Mouse (Mus musculus): ENCODE measurements around the gene Gm10073.
"Not testable (repeated sequence)": the region's sequence is repeated elsewhere in the genome, so short reads cannot be mapped to it uniquely, and the experiment has no call there.

The Gm10073 gene

GRCm38 (mm10) chr8:106599265-106599979 lies 26.2 kb upstream of the Gm10073 start:
- DNase-seq (ENCODE audit: low spot score in 2 of 2): no peak

GRCm38 (mm10) chr8:106597067-106597466 lies 23.8 kb upstream of the Gm10073 start:
- DNase-seq (ENCODE audit: low spot score in 2 of 2): no peak

GRCm38 (mm10) chr8:106595623-106596022 lies 22.4 kb upstream of the Gm10073 start:
- DNase-seq (ENCODE audit: low spot score in 2 of 2): not testable (repeated sequence)

GRCm38 (mm10) chr8:106592458-106592857 lies 19.2 kb upstream of the Gm10073 start:
- DNase-seq (ENCODE audit: low spot score in 2 of 2): no peak

DNA sequence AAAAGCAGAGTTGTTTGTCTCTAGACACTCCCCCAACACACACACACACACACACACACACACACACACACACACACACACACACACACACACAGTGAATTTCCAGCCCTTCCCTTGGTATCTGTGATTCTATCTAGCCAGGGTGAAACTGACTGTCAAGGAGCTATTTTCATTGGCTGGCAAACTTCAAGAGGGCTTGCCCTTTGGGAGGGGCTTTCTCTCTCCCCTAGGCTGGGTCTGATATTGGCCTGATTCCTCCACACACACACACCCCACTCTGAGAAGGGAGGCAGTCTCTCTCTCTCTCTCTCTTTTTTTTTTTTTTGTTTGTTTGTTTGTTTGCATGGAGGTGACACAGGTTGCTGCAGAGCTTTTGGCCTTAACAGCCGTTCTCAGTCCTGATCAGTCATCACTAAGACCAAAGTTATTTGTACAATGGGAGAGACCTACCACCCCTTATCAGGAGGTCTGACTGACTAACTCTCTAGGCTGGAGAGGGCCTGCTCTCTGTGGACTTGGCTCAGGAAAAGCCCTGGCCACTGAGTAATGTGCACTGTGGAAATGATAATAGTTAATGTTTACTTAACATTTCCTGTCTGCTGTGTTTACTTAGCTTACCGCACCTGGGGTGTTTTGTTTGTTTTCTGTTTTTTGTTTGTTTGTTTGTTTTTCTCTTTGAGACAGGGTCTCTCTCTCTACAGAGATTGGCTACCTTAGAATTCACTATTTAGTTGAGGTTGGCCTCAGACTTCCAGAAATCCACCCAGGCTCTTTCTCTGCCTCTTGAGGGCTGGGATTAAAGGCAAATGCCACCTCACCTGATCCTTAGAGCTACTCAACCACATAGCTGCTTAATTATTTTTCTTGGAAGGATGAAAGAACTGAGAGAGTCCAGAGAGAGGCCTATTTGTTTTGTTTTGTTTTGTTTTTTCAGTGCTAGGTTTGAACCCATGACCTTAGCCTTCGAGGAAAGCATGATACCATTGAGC lies 15.5 kb upstream of the Gm10073 start:
- DNase-seq (ENCODE audit: low spot score in 2 of 2): no peak

- DNase-seq (ENCODE audit: low spot score in 2 of 2): no peak
These were observed 13.6 kb upstream of the Gm10073 start for GRCm38 (mm10) chr8:106586896-106587295.

- DNase-seq (ENCODE audit: low spot score in 2 of 2): no peak
These were observed 12.4 kb upstream of the Gm10073 start for GRCm38 (mm10) chr8:106585671-106586037.

GRCm38 (mm10) chr8:106584942-106585670 lies 11.8 kb upstream of the Gm10073 start:
- DNase-seq (ENCODE audit: low spot score in 2 of 2): no peak

DNA sequence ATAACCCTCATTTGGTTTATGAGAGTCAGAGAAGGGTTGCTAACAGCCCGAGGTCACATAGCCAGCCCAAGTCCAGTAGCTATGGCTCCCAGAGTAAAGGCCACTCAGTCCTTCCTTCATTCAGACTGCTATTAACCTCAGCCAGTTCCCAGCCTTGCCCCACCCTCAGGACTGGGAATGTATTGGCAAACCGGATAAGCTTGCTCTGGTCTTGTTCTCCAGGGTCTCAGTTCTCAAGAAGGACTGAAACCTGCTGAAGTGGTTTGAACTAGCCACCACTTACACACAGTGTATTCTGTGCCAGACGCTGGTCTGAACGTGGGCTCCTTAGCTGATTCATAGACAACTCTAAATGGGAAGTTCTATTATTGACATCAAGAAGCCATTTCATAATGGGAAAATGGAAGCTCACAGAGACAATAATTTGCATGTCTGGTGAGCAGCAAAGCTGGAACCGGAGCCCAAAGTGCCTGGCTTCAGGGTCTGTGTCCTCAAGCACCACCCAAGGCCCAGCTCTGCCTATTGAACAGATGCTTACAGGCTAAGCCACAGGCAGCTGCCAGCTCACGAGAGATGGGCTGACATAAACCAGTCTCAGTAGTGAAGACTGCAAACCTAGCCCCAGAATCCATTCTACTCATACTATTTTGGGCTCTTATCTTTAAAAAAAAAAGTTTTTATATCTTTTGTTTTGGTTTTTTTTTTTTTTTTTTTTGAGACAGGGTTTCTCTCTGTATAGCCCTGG lies 8.3 kb upstream of the Gm10073 start:
- no peak for DNase-seq (ENCODE audit: low spot score in 2 of 2)

DNA sequence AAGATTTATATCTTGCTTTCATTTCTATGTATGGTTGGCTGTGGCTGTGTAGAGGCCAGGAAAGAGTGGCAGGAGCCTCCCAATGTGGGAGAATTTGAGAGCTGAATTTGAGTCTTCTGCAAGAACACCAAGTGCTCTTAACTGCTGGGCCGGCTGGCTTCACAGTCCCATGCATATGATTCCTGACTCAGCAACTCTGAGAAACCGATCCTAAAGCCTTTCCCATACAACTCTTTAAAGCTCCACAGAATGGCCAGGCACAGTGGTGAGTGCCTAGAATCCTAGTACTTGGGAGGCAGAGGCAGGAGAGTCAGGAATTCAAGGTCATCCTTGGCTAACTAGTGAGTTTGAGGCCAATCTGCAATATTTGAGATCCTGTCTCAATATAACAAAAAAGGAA lies 6.2 kb upstream of the Gm10073 start:
- DNase-seq (ENCODE audit: low spot score in 2 of 2): no peak

DNA sequence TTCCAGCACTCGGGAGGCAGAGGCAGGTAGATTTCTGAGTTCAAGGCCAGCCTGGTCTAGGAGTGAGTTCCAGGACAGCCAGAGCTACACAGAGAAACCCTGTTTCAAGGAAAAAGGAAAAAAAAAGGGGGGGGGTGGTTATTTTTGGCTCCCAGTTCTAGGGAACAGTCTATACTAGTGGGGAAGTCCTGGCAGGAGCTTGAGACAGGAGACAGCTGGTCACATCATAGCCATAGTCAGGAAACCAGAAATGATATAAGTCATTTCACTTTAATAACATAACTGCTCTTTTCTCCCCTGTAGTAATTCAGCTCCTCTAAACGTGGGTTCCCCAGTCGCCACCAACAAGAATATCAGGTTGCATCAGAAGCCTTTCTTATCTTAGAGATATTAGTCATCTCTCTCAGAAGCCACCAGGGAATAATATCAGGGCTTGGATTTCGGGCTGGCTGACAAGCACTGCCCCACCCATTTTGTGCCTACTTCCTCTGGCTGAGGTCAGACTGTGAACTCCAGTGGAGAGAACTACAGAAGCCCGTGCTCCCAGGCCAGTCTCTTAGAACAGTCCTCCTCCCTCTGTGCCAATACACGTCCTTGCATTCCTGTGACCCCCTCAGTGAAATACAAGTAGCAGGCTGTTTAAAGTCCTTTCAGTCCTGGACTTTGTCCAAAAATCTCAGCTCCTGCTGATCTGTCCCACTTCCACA lies 3.7 kb upstream of the Gm10073 start:
- no peak for DNase-seq (ENCODE audit: low spot score in 2 of 2)

- no peak for DNase-seq (ENCODE audit: low spot score in 2 of 2)
These were observed 1.0 kb upstream of the Gm10073 start for GRCm38 (mm10) chr8:106574283-106574682.

DNA sequence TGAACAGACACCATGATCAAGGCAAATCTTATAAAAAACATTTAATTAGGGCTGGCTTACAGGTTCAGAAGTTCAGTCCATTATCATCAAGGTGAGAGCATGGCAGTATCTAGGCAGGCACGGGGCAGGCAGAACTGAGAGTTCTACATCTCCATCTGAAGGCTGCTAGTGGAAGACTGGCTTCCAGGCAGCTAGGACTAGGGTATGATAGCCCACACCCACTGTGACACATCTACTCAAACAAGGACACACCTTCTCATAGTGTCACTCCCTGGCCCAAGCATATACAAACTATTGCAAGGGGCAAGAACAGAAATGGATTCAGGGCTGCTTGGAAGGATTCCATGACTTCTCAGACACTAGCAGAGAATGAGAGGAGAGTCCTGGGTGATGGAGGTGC lies 1.1 kb downstream of the Gm10073 start:
- DNase-seq (ENCODE audit: low spot score in 2 of 2): not testable (repeated sequence)

DNA sequence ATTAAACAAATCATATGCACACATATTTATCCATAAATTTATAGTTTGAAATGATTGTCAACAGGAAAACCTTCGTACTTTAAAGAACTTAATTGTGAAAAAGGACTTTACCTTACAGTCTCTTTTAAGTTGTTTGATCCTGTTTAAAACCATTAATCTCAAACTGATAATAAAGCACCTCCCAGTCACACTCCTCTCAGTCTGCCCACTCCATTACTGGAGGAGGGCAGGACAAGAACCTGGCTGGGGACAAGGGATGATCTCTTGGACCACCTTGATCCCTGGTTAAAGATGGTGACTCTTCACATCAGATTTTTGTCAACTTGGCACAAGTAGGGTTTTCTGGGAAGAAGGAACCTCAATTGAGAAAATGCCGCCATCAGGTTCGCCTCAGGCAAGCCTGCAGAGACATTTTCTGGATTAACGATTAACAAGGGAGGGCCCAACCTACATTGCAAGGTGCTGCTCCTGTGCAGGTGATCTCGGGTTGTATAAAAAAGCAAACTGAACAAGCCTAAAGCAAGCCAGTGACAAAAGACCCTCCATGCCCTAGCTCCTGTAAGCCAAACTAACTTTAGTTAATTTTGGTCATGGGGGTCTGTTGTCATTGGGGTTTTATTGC lies 1.6 kb downstream of the Gm10073 start:
- no peak for DNase-seq (ENCODE audit: low spot score in 2 of 2)

DNA sequence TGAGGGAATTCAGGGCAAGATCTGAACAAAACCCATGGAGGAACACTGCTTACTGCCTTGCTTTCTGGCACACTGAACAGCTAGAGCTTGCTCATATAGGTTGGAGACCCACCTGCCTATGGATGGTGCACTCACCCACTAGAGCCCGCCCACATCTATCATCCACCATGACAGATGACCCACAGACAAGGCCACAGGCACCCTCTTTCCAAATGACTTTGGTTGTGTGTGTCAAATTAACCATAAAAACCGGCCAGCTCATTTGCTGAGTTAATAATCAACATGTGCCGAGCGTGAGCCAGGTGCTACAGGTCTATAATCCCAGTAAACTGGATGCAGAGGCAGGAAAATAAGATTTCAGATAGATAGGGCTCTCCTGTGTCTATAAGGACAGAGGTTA lies 2.9 kb downstream of the Gm10073 start:
- no peak for DNase-seq (ENCODE audit: low spot score in 2 of 2)

DNA sequence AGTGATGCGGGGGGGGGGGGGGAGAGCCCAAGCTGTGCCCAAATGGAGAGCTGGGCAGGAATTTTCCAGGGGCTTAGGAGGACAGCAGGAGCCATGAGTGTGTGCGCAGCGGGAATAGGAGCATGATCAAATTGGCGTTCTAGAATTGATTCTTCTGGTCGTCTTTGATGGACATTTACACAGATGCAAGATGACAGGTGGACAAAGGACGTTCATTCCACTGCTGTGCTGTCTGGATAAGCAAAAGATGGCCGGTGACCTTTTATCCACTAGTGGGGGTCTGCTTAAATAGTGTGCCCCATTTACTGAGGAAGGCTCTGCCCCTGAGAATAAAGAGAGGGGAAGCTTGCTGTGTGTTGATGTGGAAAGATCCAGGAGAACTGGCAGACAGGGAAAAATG lies 4.3 kb downstream of the Gm10073 start:
- no peak for DNase-seq (ENCODE audit: low spot score in 2 of 2)

DNA sequence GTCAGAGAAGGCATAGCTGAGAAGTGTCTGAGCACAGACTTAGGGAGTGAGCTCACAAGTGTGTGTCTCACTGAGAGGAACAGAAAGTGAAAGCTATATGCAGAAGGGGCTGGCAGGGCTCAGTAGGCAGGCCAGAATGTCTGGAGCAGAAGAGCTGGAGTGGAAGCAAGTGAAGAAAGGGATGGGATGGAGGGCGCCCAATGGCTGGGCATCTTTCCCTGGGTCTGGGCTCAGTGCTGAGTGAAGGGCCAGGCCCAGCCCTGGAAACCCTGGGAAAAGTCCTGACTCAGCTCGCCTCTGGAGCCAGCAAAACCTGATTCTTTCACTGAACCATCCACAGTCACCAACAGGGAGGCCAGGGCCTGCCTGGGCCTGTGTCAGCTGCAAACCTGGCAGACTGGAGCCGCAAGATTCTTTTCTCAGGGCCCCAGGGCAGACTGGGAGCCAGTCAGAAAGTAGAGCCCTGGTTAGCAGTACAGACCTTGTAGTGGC lies 9.5 kb downstream of the Gm10073 start:
- no peak for DNase-seq (ENCODE audit: low spot score in 2 of 2)

- peak in 1 of 2 experiments; percentile 31 for DNase-seq (ENCODE audit: low spot score in 2 of 2)
These were observed 12.0 kb downstream of the Gm10073 start for GRCm38 (mm10) chr8:106561097-106561865.

DNA sequence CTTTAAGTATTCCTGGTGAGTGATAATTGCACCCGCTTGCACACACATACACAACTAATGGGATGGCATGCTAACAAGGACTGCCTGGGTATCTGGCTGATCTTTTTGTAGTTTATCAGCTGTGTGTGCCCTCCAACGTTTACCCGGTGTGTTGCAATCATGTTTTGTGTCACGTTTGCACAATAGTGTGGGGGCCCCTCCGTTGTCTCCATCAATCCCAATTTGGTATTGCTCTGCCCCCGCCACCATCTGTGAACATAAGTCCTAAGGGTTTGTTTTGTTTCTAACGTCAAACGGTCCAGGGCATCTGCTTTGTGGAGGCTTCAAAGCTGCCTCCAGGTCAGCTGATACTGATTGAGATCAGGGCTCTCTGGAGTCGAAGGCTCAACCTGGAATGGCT lies 13.4 kb downstream of the Gm10073 start:
- DNase-seq (ENCODE audit: low spot score in 2 of 2): no peak

Data from cerebellum, postnatal 4 days (tissue).